In the genomic region with DNA sequence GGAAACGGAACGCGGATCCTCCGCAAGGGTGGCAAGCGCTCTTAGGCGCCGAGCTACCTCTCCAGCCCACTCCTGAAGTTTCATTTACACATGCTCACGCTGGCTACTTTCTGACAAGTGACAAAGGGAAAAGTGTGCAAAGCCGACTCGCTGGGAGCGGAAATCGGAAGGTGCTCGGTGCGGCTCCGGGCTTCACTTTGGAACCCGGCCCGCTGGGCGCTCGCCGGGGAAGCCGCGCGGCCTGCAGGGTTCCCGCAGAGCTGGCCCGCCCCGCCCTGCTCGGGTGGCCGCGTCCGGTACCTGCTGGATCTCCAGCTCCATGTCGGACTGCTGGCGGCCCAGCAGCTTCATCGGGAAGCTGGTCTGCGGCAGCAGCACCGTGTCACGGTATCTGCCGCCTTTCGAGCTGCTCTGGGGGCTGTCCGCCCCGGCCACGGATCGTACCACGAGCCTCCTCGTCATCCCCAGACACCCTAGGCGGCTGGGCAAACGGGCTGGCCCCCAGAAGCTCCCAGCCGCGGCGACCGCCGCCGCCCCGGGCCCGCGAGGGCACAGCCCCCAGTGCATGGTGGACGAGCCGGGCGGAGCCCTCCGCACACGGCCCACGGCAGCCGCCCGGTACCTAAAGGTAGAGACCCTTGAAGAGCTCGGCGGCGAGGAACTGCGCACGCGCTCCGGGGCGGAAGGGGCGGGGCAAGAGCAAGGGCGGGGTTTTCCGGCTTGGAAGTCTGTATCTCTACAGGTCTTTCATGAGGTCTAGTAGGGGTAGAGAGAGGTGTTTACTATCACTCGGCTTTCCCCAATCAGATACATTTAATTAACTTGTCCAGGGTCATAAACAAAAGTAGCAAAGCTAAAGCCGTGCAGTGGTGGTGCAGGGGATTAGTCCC, we compare ENCODE assay signal across 8 mouse cellular contexts. TPM values are rescaled to one million over a fixed set of nuclear protein-coding genes. Genes with fewer than 3 reads are reported as not detected.
DNase-seq lines count a peak whose midpoint lies in the region; ATAC-seq lines count a peak whose summit lies in the region.

A gene (minus strand): TSS at position 676 of the 890 bp plus-strand sequence.

- H3K27me3 ChIP-seq in hindbrain, embryonic 13.5 days = no peaks in the 10 kb centered on the region

- H3K9ac ChIP-seq in hindbrain, embryonic 13.5 days = peak within 1 kb of the TSS; percentile 93

- H3K36me3 ChIP-seq in hindbrain, embryonic 13.5 days = peaks cover 28% of the 10 kb centered on the region

- no peaks in the 10 kb centered on the region for H3K9me3 ChIP-seq in hindbrain, embryonic 13.5 days

- WGBS in hindbrain, embryonic 13.5 days = under 1% methylated on average over 76 of the region's 76 CpGs

- peak within 1 kb of the TSS; percentile 78 for H3K4me2 ChIP-seq in hindbrain, embryonic 13.5 days

- DNase-seq in NIH3T3 (ENCODE audit: low read depth) = peak; percentile 91
- peak; percentile 97 for DNase-seq in cerebellum, postnatal 10 days
- peak; percentile 80 to 87 for DNase-seq in frontal cortex, postnatal 14 days (ENCODE audit: low spot score in 2 of 2)
- DNase-seq in layer of hippocampus, postnatal 36 days = peak; percentile 91 to 92
- peak; percentile 94 for DNase-seq in lung, postnatal 36 days
- peak; percentile 92 for DNase-seq in retina, postnatal 1 day
- peak; percentile 85 to 99 for DNase-seq in urinary bladder, adult 18-20 months (ENCODE audit: low spot score in 2 of 2)

- peak; percentile 92 for ATAC-seq in hindbrain, embryonic 13.5 days (ENCODE audit: low FRiP score)

- H3K27ac ChIP-seq in hindbrain, embryonic 13.5 days = peak within 1 kb of the TSS; percentile 94

- H3K4me1 ChIP-seq in hindbrain, embryonic 13.5 days (replicated peaks) = peaks cover 33% of the 10 kb centered on the region

- peak within 1 kb of the TSS; percentile 82 for H3K4me3 ChIP-seq in hindbrain, embryonic 13.5 days

RNA-seq across cellular contexts. Expression of the gene that starts here (rescaled TPM):
- 17.8 and 18.3 TPM in 2 replicates for polyA plus RNA-seq in hindbrain, embryonic 13.5 days (2015; fragmentation: Nextera tagmentation; extraction: Ambion mirVana)
- 10 to 100 TPM; 31.7 to 31.9 TPM for total RNA-seq in layer of hippocampus, postnatal 36 days (2021)

Comparison
In these comparisons a context has a peak if more than half of its experiments do, and no peak if none do; other contexts are left out.
1. Peak in every context shown above with its lines: DNase-seq, ATAC-seq, H3K4me3 ChIP-seq and H3K27ac ChIP-seq.